Mouse (Mus musculus) left cerebral cortex, adult 8-10 months (tissue): ENCODE measurements at regions not wholly inside any gene's neighbourhood (a gene's known extent, or its start where the extent isn't known, plus 50 kb on each side); places are given as distances from the start of the nearest gene placed in this dataset.
A peak's percentile ranks its signal among the peaks of the same experiment; 100 is the strongest.

Experiments
- DNase-seq, 2 experiments: peaks; one replicate each; pipeline ENCODE4 v3.0.0; 2022; ENCODE audit warnings: low spot score in 2 of 2

DNA sequence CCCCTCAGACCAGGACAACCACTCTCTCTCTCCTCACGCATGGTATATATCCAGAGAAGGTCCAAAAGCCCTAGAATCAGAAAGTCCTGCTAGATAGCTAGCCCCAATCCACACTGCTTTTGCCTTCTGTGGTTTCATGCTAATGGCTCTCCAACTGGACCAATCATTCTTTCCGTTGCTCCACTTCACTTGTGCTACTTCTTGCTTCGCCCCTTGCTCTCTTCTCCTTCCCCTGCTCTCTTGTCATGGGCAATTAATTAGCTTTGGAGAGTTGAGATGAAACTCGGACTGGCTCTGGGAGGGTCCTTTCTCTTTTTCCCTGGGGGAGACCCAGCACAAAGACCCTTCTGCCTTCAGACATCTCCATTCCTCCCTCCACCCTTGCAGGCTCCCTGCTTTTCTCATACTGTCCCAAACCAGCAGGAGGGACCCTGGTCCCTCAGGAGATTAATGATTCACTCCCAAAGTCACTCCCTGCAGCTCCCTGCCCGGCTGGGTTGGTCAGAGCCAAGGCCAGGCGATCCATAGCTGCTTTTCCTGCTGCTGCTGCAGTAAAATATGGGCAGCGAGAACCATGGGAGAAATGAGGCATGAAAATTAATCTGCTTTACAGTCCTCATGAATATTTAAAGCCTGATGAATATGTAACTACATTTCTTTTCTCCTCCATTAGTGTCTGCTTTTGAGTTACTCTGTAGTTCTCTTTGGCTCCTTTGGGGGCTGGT is 113.7 kb upstream of the Thy1 start:
- DNase-seq = no peak

DNA sequence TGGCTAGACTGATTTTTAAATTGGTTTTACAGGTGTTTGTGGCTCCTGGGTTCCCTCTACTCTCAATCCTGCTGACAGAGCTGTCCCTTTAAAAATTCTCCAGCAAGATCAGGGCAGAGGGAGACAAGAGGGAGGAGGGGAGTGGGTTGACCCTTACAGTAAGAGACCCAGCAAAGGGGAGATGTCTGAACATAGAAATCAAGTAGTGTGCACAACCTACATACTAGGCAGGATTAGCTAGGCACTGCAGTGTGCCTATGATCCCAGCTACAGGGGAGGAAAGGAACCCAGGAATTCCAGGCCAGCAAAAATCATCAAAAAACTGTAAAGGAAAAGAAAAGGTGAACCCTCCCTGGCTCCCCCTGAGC is 113.2 kb upstream of the Thy1 start:
- DNase-seq = no peak

DNA sequence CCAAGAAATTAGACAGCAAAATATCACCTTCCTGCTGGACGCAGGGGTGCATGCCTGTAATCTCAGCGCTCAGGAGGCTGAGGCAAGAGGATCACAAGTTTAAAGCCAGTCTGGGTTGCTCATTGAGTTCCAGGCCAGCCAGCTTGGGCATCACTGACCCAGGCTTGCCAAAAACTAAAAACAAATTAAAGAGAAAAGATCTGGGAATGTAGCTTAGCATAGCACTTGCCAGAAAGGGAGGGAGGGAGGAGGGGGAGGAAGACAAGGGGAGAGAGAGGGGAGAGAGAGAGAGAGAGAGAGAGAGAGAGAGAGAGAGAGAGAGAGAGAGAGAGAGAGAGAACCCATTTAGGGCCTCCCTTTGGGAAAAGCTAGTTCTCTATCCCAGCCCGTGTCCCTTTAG is 112.7 kb upstream of the Thy1 start:
- no peak for DNase-seq

DNA sequence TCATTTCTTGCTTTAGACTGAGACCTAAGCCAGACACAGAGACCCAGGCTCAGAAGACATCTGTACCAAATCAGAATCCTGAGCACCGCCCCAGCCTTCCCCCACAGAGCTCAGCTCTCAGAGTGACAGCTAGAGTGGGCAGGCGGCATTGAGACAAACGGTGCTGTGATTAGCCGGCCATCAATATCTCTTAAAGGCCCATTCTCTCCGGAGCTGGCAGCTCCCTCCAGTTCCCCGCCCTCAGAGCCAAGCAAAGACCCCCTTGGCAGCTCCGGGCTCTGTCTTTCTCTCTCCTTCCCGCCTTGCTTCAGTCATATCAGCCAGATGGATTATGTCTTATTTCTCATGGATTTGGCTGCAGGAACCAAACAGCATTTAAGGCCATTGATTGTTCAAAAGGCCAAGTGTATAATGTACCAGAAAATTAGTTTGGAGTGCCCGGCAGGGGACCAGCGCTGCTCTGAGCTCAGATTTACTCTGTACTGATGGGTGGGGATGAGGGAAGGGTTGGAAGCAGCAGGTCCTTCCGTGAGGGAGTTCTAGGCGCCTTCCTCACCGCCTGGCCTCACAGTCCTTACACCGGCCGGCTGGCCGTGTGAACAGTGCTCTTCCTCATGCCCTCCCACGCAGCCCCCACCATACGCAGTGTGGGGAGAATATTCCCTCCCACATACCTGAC is 109.0 kb upstream of the Thy1 start:
- DNase-seq = no peak

DNA sequence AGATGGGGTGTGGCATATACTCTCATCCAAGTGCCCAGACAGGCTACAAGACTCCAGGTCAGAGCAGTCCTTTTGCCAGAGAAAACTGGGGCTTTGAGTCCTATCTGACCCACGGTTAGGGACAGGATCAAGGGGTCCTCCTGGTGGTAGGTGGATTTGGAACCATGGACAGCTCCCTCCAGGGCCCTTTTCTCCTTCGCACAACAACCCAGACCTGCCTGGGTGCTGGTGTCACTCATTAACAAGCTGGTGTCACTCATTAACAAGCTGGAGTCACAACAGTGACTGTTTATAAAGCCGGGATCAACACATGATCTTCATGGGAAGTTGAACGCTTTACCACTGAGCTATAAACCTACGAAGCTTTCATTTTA is 108.5 kb upstream of the Thy1 start:
- no peak for DNase-seq

DNA sequence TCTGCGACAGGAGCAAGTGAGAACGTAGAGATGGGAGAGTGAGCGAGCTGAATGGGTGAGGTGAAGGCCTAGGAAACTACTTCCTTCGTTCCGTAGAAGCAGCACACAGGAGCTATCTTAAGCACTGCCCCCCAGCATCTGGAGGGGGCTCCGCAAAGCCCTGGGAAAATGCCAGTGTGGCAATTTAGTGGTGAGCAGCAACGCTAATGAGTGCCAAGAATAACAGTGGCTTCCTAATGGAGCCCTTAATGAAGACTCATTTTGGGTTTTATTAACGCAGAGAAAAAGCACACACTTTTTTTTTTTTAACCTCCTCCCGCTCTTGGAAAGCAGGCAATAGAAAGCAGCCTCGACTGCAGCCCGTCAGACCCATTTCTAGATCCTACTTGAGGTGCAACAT is 103.8 kb upstream of the Thy1 start:
- DNase-seq = no peak

DNA sequence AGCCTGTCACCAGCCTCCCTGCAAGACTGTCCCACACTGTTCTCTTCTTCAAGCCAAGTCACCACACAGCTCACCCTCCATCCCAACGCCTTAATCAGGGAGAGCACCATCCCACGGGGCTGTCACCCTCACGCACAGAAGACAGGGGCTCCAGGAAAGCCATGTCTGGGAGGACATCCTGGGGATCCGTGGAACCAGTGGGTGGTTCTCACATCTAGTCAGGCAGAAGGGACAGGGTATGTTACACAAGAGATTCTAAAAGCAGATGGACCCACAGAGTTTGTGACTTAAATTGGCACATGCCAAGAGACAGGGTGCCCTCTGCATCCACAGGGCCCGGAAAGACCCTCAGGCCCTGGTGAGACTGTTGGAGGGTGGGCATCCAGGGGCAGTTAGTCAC is 101.0 kb upstream of the Thy1 start:
- peak in 1 of 2 experiments; percentile 32 for DNase-seq

DNA sequence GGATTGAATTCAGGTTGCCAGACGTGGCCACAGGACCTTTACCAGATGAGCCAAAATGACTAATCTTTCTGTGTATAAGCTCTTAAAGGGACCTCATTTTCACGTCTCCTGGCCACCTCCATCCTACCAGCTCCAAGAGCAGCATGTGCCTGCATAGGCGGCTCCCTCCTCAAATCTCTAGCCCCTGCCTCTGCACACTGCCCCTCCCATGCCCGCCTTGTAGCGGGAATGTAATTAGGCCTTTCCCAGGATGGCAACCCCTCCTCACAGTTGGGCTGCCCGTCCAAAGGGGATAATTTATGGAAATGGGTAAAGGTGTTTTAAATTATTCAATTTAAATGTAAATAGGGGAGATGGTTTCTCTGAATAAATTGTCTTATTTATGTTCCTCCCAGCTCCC is 99.7 kb upstream of the Thy1 start:
- DNase-seq = no peak

DNA sequence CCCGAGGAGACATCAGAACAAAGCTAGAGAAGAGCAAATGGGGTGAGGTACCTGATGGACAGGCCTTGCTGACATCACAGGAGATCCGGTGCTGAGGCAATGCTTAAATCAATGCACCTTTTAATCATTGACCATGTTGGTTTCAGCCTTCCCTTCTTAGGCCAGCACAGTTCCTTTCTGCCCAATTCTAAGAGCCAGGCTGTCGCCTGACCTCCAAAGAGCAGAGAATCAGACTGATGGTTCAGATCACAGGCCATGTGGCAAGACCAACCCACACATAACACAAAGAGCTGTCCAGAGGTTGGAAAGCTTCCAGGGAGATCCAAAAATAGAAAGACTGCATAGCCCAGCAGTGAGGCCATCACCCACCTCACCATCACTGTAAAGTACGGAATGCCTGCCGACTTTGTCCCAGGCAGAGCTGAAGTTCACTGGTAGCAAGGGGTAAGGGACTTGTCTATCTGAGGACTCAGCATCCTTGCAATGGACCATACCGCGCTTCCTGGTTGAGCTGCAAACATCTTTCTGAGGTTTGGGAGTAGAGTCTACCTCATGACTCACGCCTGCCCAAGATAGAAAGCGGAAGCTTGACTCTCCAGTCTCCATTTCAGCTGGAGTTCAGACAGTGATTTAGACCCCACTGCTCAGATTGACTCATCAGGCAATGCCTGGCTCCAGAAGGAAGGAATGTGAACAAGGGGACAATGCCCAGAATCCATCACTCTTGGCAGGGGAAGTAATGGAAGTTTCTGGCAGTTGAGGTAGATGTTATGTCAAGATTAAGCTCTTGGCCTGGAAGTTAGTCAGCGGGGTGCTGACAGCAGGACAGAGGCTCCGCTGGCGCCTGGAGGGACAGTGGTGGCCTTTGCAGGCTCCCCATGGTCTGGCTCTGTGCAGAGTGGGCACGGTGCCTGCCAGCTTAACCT is 98.1 kb upstream of the Thy1 start:
- no peak for DNase-seq

DNA sequence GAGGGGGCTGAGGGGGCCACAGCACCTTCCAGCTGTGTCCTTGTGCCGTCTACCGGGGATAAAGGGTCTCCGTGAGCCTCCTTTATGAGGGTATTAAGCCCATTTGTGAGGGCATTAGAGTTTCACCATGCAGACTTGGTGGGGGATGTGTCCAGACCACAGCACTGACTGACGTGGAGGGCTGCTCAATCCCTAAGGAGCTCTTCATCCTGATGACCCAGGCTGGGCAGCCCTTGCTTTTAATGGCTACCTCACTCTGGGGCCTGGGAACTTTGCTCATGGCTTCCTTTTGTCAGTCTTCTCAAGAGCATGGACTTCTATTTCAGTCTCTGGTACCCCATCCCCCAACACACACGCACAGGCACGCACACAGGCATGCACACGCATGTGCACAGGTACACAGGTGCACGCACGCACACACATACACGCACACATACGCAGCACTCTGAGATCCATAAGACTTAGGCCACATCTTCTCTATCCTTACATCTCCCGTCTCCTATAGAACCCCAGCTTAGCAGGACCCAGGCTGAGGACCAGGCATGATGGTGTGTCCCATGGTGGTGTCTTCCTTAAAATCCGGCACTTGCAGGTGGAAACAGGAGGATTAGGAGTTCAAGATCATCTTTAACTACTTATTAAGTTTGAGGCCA is 97.1 kb upstream of the Thy1 start:
- no peak for DNase-seq

DNA sequence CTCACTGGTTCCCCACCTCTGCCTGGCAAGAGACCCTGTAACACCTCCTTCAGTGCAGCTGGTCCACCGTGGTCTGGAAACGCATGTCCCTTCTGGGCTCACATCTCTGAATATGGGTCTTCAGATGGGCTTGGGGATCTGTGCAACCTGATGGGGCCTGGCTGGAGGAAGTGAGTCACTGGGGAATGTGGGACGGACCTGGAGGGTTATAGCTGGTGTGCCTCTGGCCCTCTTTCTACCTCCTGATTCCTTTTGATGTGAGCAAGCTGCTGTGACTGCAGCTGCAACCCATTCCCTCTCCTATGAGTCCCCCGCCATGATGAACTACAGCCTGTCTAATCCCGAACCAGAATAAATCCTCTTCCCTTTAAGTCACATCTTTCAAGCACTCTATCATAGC is 96.1 kb upstream of the Thy1 start:
- no peak for DNase-seq

DNA sequence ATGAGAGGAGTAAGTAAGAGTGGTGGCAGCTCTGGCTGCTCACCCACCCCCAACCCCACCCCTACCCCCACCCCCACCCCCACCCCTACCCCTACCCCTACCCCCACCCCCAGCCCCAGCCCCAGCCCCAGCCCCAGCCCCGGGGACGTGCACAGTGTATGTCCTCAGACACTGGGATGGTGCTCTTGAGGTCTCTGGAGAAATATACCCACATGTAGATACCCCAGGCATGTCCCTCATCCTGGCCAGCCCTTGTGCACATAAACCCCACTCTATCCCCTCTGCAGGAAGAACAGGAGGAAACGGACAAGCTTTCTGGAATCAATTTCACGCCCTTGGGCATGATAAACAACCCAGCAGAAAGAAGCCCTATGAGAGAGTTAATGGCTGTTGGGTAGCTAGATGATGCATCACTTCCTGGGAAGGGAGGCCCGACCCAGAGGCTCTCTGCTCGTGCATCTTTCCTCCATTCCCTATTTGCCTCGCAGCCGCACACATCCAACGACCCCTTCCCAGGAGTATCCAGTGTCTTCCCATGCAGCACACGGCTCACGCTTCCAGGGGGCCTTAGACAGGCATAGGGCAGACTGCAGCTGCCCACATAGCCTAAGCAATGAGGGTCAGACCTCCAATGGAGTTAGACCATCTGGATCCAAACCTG is 95.6 kb upstream of the Thy1 start:
- DNase-seq = no peak

DNA sequence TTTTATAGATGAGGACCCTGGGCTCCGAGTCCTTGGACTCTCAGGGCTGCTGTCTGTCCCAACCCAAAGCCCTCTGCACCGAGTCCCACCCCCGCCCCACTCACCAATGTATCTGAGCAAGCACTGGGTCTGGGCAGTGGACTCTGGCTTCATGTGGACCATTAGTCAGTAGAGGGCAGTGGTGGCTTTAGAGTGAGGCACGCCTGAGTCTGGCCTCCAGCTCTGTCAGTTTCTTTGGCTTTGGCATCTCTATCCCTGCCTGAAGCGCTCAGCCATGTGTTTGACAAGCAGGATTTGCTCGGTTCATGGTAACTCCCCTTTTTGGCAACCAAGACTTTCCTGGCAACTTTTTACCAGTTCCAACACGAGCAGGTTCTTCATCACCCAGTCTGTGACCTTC is 90.1 kb upstream of the Thy1 start:
- no peak for DNase-seq

DNA sequence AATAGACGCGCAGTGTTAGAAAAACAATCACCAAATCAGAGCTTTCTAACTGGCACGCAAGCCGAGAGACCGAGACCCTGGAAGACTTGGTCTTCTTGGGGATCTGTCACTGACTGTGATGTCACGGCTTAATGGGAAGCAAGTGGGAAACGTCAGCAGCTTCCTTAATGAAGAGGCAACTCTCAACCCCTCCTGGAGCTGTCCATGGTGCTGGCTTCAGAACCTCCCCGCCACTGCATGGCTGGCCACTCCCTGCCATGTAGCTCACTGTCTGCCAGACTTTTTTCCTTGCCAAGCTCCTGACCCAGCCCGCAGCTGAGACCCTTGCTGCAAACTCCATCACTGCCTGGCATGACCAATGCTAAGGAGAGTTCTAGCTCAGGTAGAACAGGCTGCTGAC is 83.6 kb upstream of the Thy1 start:
- DNase-seq = no peak

DNA sequence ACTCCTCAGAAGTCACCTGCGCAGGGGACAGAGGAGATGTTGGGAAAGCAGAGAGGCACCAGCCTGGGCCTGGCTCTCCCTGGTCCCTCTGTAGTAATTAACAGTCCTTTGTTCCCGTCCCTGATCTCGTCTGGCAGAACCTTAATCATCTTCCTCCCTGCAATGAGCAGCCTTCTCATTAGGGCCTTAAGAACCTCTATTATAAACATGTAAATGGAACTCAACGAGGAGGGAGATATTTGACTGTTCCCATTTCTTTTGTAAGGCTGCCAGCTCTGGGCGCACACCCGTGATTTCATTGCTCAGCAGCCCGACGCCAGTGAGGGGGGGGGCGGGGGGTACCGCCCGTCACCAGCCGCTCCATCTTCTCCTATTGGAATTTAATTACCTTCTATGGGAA is 81.8 kb upstream of the Thy1 start:
- DNase-seq = no peak

DNA sequence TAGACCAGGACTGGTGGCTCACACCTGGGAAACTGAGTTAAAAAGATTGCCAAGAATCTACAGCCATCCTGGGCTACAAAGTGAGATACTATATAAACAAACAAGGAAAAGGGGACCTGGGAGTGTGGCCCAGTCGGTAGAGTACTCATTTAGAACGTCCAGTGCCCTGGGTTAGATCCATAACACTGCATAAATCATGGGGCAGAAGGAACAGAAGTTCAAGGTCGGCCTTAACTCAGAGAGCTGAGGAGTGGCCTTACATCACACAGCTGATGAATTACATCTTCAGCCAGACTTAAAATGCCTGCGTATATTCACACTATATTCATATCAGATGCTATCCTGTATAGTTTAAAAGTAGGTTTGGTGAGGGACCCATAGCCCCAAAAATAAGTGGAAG is 78.0 kb upstream of the Thy1 start:
- no peak for DNase-seq

DNA sequence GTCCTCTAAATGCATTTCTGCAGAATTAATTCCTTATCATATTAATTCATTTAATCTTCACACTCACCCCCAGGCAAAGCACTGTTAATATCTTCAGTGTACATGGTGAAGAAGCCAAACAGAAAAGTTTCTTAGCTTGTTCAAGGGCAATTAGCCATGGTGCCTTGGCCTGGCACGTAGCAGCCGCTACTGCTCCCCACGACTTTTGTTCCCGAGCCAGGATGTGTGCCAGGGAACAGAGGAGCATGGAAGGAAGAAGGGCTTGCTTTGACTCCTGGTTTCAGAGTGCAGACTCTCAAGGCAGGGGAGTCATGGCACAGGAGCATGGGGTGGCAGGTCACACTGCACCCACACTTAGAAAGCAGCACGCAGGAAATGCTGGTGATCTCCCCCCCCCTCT is 77.4 kb upstream of the Thy1 start:
- DNase-seq = no peak

DNA sequence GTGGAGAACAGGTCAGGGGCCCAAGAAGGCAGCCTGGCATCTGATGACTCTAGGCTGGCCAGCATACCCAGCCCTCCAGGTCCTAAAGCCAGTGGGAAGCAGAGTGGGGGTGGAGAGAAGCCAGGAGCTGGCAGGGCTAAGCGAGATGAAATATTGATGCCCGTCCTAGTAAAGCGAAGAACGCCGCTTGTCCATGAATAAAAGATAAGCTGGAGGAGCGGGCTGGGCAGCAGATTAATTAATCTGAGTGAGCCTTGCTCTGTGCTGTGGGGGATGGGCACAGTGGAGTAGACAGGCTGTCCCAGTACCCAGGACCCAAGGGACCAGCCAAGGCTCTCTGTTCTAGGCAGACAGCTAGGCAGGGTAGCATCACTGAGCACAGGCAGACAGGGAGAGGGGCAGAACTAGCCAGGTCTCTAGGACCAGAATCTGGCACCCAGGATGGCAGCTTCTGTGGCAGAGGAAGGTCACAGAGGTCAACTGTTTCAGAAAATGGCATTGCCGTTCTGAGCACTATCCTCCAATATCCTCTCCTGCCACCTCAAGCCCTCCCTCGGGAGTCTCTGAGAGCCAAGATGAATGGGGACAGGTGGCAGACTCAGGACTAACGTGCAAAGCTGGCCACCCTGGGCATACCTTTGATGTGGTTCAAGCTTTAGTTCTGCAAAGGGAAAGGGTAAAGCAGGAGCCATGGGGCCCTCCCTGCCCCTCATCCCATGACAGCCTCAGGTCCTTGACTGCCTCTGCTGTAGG is 73.0 kb upstream of the Thy1 start:
- DNase-seq = no peak

DNA sequence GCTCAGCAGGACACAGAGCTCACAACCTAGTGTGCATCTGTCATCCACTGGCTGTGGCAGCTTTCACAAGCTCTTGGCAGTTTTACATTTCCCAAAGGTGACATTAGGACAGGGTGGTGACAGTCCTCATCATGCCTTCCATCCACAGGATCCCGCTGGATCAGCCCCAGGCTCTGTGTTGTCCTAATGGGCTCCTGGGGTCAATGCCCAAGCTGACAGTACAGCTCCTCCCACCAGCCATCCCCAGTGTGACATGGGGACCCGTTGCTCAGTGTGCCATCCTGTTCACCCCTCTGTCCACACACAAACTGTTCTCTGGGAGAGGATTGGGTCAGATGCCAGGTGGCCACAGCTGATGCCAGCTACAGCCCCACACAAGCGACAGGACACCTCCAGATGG is 72.3 kb upstream of the Thy1 start:
- no peak for DNase-seq

DNA sequence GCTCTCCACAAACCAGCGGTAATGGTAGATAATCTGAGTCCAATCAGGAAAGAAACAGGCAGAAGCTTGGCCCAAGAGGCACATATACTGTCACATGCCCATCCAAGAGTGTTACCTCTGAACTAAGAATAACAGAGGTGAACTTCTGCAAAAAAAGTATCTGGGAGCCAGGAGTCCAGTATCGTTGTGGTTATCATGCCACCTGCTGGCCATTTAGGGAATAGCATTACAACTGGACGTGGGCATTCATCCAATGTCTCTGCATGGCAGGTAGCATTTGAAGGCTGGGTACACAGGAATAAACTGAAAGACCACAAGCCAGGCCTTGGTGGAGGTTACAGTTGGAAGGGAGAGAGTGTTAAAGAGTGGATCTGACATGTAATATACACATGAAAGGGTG is 70.9 kb upstream of the Thy1 start:
- peak; percentile 28 to 69 for DNase-seq

DNA sequence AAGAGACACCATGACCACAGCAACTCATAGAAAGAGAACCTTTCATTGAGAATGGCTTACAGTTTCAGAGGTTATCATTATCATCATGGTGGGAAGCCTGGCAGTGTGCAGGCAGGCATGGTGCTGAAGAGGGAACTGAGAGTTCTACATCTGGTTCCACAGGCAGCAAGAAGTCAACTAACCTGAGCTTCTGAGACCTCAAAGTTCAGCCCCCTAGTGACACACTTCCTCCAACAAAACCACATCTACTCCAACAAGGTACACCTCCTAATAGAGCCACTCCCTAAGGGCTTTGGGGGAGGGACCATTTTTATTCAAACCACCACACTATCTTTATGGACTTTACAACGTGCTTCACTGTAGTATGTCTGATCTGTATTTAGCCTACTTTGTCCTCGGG is 67.8 kb upstream of the Thy1 start:
- DNase-seq = no peak
